Mouse (Mus musculus): ENCODE data around the gene Btf3l4.

Btf3l4 gene

DNA sequence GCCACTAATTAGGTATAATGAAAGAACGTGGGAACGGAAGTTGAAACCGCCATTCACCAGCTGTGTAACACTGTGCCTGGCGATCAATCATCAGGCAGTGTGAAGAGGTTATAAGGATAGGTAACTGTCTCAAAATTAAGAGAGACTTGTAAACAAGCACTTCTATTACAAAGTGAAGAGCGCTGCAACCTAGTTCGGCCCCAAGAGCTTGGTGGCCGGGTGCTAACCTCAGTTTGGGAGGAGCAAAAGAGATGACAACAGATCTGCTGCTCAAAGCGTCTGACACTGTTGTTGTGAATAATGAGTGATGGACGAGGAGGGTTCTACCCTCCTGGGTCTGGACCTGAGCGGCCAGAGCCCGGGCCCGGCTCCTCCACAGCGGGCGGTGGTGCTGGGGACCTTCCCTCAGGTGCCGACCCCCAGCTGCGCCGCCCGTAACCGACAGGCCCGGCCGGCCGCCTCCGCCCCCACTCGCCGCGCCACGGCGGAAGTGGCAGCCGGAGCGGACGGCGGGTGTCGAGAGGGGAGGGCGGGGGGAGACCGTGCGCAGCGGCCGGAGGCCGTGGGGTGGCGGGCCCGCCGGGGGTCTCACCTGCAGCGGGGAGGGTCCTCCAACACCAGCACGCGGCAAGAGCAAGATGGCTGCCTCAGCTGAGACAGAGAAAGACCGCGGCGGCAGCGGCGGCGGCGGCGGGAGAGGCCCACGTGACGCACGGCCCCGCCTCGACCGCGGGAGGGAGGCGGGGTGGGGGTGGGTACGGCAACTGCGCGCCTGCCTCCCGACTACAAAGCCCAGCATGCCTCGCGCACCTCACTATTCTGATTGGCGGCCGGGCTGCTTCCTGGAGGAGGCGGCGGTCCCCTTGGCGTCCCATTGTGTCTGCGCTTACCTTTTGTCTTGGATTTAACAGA, at the start of gene Btf3l4:
Gene Btf3l4, minus strand, starts transcription at position 699 of the 912 bp plus-strand sequence.
- DNase-seq (ENCODE audit: low read depth), result peak; percentile 81

DNA sequence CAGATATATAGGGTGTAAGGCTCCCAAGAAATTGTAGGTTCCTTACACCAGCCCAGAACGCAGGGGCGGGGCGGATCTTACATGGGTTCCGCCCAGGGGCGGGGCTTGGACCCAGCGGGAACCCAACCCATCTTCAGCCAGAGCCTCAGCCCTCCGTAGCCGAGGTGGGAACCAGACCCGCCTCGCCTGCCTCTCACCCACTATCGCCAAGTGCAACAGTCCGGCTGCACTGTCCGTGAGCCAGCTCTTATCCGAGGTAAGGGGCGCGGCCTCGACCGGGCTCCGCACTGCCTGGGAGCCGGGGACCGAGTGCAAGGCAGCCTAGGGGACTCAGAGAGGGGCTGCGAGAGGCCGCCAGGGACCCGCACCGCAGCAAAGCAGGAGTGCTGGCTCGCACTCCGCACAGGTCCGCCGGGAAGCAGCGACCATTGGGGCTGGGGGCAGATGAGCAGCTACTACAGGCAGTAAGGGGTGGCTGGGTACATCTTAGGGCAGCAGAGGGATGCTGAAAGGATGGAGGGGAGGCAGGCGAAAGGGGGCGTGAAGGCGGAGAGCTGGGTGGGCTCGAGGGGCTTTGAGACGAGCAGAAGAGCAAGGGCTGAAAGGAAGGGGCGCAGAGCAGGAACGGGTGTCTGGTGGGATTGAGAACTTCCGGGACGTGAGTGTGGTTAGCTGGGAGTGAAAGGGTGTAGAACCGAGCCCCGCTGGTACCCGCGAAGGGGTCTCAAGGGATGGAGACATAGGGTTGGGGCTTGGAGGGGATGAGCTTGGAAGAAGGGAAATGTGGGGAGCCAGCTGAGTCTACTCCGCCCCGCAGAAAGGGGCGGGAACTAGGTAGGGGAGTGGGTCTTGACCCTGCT, 45.8 kb upstream of the Btf3l4 start, which contains the start of gene Rab3b:
Gene Rab3b, plus strand, starts transcription at position 101 of the 860 bp plus-strand sequence.
- peak; percentile 18 for DNase-seq (ENCODE audit: low read depth)

DNA sequence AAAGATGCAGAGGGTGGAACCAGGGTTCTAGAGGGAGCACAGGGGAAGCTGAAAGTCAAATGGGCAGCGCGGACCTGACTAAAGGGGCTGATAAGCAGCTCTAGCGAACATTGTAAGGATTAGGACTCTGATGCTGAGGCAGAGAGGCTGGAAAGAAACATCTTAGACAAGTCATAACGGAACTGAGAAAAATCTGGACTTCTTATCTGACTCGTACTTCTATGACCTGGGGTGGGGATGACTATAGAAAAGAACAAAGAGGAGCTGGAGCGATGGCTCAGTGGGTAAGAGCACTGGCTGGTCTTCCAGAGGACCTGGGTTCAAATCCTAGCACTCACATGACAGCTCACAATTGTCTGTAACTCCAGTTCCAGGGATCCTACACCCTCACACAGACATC, 44.5 kb upstream of the Btf3l4 start:
- DNase-seq (ENCODE audit: low read depth), result no peak

DNA sequence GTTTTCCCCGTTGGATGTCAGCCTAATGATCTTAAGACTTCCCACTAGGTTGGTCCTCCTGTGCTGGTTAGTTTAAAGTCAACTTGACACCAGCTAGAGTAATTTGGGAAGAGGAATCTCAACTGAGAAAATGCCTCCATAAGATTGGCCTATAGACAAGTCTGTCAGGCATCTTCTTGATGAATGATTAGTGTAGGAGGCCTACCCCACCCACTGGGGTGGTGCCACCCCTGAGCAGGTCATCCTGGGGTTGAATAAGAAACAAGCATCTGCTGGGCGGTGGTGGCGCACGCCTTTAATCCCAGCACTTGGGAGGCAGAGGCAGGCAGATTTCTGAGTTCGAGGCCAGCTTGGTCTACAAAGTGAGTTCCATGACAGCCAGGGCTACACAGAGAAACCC, 40.3 kb upstream of the Btf3l4 start:
- no peak for DNase-seq (ENCODE audit: low read depth)

DNA sequence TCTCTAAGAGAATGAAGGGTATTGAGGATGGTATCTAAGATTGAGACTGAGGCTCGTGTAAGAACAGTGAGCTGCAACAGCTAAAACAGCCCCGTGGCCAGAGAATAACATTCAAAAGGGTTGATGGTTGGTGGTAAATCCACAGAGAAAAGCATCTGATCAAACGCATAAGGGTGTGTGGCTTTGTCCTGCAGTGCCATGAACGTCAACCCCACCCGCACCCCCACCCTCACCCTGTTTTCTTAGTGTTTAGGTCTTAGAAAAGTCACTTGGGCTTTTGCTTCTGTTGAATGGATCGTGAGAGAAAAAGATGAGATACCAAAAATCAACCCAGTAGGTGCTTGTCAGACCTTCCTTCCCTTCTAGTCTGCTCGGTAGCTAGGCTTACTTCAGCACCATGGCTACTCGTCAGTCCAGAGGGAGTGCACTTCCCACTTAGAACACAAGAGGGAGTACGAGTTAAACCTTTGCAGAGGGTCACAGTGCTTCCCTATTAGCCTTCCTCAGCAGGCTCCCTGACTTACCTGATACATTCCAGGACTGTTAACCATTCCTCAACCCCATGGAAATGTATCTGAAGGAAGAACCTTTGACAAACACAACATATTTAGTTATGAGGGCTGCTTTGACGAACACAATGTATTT, 36.4 kb upstream of the Btf3l4 start:
- peak; percentile 90 for DNase-seq (ENCODE audit: low read depth)

DNA sequence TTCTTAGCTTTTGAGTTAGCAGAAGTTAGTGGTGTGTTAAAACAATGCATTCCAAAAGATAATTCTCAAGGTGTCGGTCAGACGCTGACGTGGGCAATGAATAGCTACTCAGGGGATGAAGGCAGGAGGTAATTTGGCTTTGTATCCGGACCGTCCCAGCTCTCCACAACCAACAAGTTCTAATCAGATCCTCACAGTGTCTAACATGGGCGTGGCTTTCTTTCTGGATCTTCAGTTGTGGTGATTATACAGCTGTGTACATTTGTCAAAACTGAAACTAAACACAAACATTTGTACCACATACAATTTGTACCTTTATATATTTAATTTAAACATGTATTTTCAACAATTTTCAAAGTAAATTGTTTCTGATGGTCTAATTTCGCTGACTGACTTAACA, 33.4 kb upstream of the Btf3l4 start:
- no peak for DNase-seq (ENCODE audit: low read depth)

DNA sequence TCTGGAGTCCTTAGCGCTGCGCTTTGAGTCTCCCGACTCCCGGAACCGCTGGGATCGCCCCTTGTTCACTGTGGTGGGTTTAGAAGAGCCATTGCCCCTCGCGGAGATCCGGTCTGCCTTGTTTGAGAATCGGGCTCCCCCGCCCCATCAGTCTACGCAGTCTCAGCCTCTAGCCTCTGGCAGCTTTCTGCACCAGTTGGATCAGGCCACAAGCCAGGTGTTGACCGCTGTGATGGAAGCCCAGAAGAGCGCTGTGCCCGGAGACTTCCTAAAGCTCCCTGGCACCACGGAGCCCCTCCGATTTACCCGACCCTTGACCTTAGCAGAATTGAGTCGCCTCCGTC, 15.1 kb upstream of the Btf3l4 start, which contains the start of gene A730015C16Rik:
Gene A730015C16Rik, minus strand, starts transcription at position 115 of the 344 bp plus-strand sequence.
- no peak for DNase-seq (ENCODE audit: low read depth)

DNA sequence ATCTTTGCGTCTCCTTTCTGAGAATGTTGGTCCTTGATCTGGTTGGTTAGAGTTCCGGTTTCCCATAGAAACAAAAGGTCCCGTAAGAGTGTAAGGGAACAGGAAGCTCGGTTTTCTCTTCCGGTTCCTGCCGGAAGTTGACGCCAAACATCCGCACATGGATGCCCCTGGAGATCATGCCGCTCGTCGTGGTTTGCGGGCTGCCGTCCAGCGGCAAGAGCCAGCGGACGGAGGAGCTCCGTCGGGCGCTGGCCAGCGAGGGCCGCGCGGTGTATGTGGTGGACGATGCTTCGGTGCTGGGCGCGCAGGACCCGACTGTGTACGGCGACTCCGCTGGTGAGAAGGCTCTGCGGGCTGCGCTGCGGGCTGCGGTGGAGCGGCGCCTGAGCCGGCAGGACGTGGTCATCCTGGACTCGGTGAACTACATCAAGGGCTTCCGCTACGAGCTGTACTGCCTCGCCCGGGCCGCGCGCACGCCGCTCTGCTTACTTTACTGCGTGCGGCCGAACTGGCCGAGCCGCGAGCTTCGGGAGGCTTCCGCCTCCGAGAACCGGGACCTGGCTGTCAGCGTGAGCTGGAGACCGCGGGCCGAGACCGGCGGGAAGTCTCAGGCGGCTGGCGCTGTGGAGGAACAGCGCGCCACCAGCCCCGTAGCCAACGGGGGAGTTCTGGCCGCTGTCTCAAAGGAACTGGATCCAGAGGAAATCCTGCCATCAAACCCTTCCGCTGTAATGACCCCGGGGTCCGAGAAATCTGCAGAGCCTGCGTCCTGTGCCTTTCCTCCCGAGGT, 14.5 kb upstream of the Btf3l4 start, which contains the start of gene Kti12:
Gene Kti12, plus strand, starts transcription at position 71 of the 790 bp plus-strand sequence.
- DNase-seq (ENCODE audit: low read depth), result peak; percentile 67

DNA sequence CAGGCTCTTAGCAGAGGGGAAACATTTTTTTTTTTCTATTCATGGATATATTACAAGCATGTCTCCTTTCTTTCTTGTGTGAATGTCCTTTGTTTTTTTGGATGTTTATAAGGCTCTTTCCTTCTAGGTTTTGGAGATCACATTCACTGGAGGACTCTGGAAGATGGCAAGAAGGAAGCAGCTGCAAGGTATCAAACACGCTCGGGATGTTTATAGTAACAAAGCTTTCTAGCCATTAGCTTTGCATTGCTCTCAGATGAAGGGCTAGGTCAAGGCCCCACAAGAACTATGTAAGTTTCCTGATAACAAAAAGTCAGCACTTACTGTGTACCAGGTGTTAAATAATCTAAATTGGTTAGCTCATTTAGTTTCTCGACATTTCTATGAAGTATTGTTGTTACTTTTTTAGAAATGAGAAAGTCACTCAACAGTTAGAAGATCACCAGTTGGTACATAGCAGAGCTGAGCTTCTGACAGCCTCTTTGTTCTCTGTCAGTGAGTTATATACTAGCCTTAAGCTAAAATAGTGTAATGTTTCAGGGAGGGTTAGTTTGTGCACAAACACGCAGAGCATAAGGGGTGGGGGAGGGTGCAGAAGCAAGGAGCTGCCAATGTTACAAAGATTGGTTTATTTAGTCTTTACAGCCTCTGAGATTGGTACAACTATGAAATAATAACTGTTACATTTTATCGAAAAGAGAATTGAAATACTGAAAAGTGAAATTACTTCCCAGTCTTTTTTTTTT, 12.6 kb upstream of the Btf3l4 start:
- no peak for DNase-seq (ENCODE audit: low read depth)

DNA sequence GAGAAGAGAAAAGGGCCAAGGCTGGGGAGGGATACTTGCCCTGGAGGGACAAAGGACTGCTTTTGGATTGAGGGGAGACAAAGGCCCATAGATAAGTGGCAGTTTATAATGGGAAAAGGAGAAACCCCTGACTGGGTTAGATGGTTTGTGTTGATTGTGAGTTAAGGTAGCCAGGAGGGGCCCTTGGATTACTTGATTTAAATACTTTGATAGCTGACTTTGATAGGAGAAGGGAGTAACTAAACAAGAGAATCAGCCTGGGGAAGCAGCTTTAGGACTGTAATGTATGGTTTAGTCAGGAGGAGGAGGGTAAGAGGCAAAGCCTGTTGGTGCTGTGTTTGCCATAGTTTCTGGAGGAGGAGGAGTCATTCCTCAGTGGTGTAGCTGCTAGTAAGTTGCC, 9.9 kb upstream of the Btf3l4 start:
- no peak for DNase-seq (ENCODE audit: low read depth)

DNA sequence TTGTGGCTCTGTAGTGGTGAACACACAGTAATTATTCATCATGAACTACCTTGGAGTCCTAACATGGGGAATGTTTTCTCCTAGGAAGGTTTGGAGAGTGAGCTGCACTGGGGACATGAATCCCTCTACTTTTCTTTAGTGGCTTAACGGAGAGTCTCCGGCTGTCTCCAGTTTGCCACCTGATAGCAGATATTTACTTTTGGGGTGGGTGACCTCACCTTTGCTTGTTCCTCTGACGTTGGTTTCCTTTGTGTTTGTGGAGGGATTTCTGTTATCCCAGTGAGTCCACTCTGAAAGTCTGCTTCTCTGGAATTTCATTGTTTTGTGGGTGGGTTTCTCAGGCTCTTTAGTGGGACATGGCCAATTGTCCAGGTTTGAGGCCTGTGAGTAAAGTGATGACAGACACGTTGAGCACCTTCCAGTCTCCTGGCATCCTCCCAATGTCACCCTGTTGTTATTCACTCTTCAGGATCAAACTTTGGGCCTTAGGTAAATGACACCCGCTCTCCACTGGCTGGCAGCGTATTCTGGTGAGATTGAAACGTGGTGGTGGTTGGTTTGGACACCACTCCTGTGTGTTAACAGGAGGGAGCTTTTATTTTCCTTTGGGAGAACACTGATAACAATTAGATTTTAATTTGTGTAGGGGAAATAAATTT, 8.6 kb upstream of the Btf3l4 start:
- DNase-seq (ENCODE audit: low read depth), result no peak

DNA sequence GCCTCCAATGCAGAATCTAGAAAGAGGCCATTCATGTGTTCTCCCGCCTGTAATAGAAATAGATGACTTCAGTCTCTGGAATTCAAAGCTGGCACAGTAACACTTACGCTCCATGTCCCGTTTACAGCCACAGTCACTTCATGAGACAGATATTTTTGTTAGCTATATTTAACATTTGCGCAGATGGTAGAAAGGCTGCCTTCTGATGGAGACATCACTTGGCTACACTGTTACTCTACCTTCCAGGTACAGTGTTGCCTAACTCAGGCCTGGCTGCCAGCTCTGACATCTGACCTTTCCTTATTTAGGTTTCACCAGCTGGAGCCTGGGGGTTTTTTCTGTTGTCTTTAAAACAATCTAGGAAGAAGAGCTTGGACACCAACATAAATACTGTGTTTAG, 4.6 kb upstream of the Btf3l4 start:
- DNase-seq (ENCODE audit: low read depth), result no peak

DNA sequence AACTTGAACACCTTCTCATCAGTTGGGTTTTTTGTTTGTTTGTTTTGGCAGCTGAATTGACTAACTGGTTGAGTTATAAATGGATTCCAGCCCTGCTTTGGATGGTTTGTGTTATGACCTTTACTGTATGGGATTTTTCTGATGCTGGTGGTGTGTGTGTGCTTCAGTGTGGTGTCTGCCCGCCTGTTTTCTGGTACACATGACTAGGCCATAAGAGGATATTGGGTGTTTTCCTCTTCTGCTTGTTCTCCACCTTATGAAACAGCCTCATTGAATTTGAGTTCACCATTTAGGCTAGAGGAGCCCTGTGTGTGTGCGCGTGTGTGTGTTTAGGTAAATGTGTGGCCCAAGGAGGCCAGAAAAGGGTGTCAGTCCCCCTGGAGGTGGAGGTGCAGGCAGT, 2.1 kb upstream of the Btf3l4 start:
- no peak for DNase-seq (ENCODE audit: low read depth)

DNA sequence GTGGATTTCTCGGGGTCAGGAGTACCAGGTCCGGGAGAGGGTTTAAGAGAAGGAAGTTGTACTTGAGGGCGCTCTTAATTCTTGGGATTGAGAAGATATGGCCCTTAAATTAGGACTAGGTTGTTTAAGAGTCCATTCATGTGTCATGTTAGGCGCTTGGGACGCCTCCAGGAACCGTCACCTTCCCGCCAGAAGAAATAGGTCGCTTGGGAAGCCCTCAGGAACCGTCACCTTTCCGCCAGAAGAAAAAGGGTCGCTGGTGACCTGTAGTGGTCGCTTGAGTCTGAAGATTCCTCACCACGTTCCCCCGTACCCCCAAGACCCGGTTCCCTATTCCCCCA, 1.5 kb upstream of the Btf3l4 start:
- DNase-seq (ENCODE audit: low read depth), result no peak

DNA sequence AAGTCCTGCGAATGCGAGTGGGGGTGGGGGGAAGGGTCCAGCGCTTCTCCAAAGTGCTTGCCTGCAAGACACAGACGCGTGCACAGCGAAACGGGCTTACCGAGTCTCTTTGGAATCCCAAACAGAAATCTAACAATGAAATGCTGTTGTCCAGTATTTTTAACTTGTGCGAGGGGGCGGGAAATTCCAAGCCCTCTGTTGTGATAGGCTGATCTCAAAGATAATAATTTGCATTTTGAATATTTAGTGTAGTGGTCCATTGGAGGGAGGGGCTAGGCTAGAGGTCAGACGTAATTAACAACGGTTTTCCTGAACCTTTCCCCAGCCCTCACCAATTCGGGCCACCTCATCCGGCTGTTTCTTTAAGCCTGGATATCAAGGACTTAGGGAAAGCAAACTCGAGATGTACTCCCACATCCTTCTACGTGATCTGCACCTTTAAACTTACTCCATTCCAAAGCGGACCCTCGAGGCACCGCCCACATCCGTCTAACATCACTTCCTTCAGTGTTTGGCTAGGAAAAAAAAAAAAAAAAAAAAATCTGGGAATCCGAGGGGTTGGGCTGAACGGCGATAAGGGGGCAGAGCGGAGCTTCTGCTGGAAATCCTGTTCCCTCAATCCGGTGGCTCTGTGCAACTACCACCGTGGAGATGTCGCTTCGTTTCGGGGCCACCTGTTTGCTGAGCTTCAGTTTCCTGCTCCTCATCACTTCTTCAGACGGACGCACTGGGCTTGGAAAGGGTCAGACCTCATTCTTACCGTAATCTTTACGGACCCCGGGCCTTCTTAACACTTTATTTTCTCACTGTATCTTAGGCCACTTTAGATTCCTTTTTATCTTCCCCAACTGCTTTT, 929 bp upstream of the Btf3l4 start, which contains the start of gene Txndc12:
Gene Txndc12, plus strand, starts transcription at position 487 of the 856 bp plus-strand sequence.
- peak; percentile 84 for DNase-seq (ENCODE audit: low read depth)

DNA sequence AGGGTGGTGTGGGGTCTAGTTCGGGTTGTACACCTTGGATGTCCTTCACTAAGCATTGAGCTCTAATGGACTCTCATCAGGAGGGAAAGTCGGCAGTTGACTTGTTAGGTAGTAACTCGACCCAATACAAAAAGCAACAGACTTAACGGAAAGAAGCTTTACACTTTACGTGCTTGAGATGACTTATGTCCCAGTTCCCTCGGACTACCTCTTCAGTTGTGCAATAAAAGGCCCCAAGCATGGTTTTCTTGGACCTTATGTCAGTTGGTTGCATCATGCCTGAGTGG, 357 bp upstream of the Btf3l4 start:
- no peak for DNase-seq (ENCODE audit: low read depth)

DNA sequence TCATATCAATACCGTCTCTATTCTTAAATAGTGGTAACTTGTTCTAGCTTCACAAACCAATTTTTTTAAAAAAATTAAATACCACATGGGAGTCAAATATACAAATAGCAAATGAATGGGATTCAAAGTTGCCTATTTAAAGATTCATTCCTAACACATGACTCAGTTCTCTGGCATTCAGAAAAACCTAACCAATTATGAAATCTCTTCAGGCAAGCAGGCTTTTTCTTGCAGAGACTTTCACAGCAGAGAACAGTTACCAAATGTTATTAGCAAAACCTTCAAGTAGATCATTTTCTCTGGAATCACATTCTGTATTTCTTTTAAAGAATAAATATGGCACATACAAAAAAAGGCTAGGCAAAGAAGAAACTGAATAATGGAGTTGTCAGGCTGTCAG, 2.7 kb downstream of the Btf3l4 start:
- DNase-seq (ENCODE audit: low read depth), result no peak

DNA sequence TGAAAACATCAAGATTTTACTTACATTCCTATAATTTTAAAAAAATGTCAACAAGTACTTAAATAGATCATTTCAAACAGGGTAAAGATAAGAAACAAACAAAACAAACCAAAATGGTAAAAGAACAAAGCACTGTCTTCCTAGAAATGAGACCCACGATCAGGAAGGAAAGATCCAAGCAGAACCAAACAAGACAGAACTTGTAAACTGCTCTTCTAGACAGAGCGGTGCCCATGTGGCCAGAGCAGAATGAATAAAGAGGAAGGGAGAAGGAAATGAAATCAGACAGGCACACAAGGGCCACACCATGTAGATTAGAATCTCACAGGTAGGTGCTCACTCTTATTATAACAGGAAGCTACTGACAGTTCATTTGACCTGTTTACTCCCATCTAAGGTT, 6.8 kb downstream of the Btf3l4 start:
- DNase-seq (ENCODE audit: low read depth), result no peak

DNA sequence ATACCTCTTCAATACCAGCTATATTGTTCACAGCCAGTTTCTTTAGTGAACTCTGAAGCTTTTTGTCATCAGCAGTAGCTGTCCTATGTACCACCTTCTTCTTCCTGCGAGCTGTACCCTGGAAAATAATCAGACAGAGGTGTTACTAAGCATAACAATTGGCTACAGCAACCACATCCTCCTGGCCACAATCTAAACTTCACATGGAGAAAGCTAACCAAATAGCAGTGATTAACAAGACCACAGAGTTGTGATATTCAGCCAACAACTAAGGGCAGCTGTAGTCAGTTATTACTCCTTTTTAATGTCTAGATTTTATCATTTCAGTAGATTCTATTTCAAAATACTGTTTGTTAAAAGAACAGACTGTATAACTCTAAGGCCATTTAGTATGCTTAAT, 7.3 kb downstream of the Btf3l4 start:
- no peak for DNase-seq (ENCODE audit: low read depth)

DNA sequence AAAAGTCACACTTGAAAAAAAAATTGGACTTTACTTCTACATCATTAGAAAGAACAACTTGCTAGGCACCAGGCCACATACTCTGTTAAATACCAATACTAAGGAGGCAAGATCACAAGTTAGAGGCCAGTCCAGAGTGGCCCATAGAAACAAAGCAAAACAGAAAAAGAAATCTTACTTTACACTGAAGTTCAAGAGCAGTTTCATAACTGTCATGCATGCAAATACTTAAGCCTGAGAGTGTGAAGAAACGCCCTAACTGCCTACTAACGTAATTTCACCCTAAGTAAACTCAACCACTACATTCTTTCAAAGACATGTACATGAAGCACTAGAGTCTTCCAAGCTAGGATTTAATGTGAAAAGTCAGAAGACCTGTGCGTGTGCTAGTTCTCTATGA, 7.7 kb downstream of the Btf3l4 start:
- no peak for DNase-seq (ENCODE audit: low read depth)
